Mouse (Mus musculus): ENCODE data around the gene Trim13.

Trim13 gene

DNA sequence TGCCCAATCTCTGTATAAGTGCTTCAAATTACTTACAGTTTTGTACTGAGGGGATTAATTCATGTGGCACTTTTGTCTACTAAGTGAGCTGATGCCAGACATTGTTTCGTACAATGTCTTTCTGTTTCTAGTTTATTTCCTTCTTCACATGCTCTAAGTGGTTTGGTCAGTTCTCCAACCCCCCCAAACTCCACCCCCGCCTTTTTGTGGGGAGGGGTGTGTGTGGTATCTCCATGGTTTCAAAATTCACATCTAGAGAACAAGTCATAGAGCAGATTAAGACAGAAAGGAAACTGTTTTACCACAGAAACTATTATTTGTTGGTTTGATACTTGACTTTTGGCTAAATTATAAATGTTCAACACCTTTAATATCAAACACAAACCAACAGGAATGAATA lies 22.3 kb downstream of the Trim13 start:
- DNase-seq: no peak

- DNase-seq: no peak
Measured at GRCm38 (mm10) chr14:61635969-61636368, 37.9 kb downstream of the Trim13 start.

- no peak for DNase-seq
Measured at GRCm38 (mm10) chr14:61642668-61643067, 44.6 kb downstream of the Trim13 start.

DNA sequence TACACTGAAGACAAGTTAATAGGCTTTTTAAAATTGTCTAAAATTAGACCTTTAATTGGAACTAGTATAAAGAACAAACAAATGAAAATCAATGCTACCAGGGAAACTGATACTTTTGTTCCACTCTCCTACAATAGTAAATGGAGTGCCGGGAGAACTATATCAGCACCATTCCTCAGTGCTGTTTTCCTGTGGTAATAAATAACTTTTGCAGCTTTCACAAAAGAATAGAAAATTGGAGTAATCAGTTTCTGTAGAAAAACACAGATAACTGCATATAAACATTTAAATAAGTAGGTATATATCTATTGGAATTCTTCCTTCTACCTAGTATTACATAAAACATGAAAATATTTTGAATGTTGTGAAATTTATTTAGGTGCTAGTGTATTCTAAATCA lies 47.5 kb downstream of the Trim13 start:
- DNase-seq: no peak

DNA sequence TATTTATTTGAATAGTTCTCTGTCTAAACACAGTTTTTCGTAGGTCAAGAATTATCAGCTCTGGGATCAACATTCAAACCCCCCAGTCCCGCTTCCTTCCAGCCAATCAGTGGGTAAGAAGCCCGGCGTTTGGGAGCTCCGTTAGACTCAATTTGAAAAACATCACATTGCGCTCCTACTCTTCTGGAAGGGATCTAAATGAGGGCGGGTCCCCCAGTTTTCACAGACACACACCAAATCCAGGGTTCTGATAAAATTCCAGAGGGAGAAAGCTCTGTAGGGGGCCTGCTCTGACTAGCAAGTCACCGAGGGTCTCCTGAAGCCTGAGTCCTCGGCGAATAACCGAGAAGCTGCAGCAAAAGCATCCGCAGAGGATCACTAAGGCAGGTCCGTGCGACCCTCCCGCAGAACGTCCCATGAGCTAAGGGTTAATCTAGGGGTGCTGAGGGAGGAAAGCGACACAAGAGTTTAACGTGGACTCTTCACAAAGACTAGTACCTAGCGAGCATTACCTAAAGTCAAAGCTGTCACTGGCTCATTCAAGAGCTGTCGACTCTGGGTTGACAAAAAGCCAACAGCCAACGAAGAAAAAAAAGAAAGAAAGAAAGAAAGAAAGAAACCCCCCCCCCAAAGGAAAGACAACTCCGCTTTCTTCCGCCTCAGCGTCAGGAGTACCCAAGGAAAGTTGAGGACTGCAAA lies 49.3 kb downstream of the Trim13 start:
- DNase-seq: peak; percentile 22

DNA sequence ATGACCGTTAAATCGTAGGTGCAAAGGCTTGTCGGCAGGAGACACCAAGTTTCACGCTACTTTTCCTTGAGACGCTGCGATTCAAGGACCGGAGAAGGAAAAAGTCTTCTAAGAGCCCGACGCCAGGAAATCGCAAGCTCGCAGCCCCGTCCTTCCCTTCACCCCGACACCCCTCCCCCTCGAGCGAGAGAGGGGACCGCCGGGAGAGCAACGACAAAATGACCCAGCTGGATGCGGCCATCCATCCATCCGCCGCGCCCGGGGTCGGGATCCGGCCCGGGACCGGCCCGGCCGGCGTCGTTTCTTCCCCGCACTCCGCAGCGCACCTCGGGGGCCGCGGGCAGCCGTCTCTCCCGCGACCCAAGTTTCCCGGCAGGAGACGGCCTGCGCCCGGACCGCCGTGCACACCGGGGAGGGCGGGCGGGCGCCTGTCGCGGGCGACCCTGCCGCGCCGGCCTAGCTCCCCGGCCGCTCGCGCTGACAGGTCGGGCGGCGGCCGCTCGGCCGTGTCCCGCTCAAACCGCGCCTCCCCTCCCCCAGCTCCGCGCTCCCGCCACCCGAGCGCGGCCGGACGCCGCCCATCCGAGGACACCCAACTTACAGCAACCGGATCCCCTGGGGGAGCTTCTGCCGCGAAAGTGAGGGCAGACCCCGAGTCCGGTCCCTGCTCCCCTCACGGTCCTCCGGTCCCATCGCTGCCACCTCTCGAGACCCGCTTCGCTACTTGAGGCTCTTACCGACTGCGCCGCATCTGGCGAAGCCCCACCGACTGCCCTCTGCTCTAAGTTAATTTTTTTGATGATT lies 50.0 kb downstream of the Trim13 start:
- DNase-seq: peak; percentile 51

GRCm38 (mm10) chr14:61648685-61649504 lies 50.8 kb downstream of the Trim13 start:
- peak; percentile 91 for DNase-seq

DNA sequence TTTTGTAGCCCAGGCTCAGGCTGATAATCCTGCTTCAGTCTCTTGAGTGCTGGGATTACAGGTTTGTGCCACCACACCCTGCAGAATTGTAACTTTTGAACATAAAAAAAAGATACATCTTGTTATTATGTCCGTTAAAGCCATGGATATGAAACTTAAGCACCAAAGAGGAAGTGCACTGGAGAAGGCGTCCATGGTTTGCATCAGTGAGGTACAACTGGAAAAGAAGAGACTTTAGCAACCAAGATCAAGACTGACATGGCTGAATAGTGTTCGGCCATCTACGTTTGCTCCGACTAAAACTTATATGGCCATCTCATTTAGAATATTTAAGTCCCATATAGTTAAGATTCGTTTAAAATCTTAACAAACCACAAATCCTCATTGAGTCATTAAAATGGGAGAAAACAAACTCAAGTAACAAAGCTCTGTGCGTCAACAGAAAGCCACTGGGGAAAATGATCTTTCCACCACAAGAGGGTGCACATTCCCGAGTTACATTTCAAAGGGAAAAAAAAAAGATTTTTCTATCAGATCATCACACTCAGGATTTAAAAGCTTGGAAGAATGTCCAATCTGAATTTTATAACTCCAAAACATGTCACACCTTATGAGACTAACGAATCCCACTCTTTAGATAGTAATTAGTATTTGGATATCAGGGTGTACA lies 52.4 kb downstream of the Trim13 start:
- no peak for DNase-seq

Data from cerebellum, adult 11 months (tissue).